Mouse (Mus musculus) brain, embryonic 14.5 days (tissue): ENCODE measurements at regions not wholly inside any gene's neighbourhood (a gene's known extent, or its start where the extent isn't known, plus 50 kb on each side); places are given as distances from the start of the nearest gene placed in this dataset.

Source experiments
- DNase-seq: peaks from one replicate; pipeline ENCODE4 v3.0.0-alpha.2; 2011; ENCODE audit warnings: low read depth
- CTCF ChIP-seq: fragments of 200-500 bp; IDR thresholded peaks from 2 replicates; pipeline ENCODE4 v1.5.1; 2012; ENCODE audit warnings: inconsistent platforms, mild to moderate bottlenecking, moderate library complexity, borderline replicate concordance; ENCODE audit not compliant: insufficient read depth, insufficient read length; ENCODE audit errors: extremely low read depth
- POLR2A ChIP-seq: fragments of 200-500 bp; IDR thresholded peaks from 2 replicates; pipeline ENCODE4 v1.6.1; 2012; ENCODE audit warnings: mild to moderate bottlenecking, inconsistent platforms, borderline replicate concordance; ENCODE audit not compliant: poor library complexity, insufficient read depth, insufficient read length, severe bottlenecking; ENCODE audit errors: extremely low read depth

DNA sequence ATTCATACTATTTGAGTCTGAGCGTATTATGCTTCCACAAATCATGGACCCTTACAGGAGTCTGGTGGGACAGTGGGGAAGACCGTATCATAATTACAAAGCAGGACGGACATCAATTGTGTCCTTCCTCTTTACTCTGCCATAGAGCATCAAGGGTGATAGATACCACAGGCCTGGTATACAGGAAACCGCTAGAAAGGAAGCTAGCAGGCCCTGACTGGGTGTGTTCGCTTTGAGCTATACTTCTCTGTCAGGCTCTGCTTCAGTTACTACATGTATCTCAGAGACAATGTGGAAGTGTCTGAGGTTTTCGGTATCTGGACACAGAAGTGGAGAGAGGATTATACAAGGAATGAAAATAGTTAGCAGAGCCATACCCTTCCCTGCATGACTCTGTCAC lies 59.0 kb upstream of the Prok2 start:
- TF ChIP-seq CTCF = no peak
- no peak for TF ChIP-seq POLR2A
- no peak for DNase-seq

DNA sequence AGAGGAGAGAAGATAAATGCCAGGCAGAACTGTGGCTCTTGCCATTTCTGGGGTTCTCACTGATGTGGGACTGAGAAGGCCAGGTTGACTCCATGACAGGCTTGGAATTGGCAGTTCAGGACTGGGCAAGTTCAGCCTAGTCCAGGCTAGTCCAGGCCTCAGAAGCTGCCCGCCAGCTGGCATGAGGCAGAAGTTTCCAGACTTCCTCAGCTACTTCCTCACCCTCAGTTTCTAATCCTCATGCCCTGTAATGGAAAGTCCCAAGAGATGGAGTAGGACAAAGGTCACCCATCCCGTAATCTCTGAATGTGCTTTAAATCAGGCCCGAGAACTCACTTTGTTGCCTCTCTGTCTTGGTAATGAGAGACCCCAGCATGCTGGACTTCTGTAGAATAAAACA lies 58.6 kb upstream of the Prok2 start:
- DNase-seq = no peak
- TF ChIP-seq CTCF (no peak), POLR2A (no peak)

DNA sequence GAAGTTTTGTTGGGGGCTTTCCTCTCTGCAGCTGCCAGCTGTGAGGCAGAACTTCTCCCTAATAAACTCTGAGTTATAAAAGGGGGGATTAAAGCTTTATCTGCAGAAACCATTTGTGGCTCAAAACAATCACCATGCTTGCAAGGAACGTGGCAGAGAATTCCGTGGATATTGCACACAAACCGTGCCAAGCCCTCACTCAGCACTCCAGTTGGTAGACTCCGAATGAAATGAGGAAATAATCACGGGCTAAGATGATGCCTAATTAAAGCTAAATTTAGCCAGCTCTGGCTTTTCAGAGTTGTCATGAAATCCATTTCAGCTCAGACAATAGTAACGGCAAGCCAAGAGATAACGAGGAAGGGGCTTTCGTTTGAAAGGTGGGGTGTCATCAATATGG lies 58.1 kb upstream of the Prok2 start:
- peak; percentile 79 for DNase-seq
- TF ChIP-seq CTCF = no peak
- no peak for TF ChIP-seq POLR2A

DNA sequence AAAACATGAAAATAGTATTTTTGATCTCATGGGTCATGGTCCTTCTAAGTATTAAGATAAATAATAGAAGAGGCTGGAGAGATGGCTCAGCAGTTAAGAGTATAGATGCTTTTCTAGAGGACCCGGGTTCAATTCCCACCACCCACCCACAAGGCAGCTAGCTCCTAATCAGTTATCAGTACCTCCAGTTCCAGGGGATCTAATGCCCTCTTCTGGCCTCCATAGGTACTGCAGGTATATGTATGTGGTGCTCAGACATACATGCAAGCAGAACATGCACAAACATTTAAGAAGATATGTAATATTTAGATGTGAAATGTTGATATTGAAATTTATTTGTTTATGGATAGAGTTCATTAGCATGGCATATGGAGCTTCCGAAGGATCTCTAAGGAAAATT lies 56.8 kb upstream of the Prok2 start:
- peak; percentile 22 for DNase-seq

More for the DNA sequence above, 56.8 kb upstream of the Prok2 start:
- no peak for TF ChIP-seq POLR2A
- TF ChIP-seq CTCF = peak; percentile 41; the same call in 1 of the 2 replicates
